Mouse (Mus musculus) layer of hippocampus, adult 8-10 months (tissue): Measurements from ENCODE around the gene Sgcd. TPM values are rescaled to one million over a fixed set of nuclear protein-coding genes. Genes with fewer than 3 reads are reported as not detected.

ENCODE experiments used
- DNase-seq, 2 experiments: peaks; one replicate each; pipeline ENCODE4 v3.0.0; 2022; ENCODE audit warnings: low spot score in 2 of 2
- total RNA-seq, 4 experiments: library from RNA; stranded (reverse); gene quantifications; 2 replicates each; pipeline ENCODE4 v1.2.4; 2022

Gene Sgcd
- total RNA-seq, 4 experiments from 2014 or later, result 12.8 to 20.7 (median 15.3) TPM

GRCm38 (mm10) chr11:47015683-47016082, 973.1 kb downstream of the Sgcd start:
- DNase-seq, result no peak

GRCm38 (mm10) chr11:47014278-47014677, 974.5 kb downstream of the Sgcd start:
- no peak for DNase-seq

GRCm38 (mm10) chr11:47010166-47010565, 978.6 kb downstream of the Sgcd start:
- no peak for DNase-seq

- no peak for DNase-seq
Observed at GRCm38 (mm10) chr11:47005301-47005875, 983.4 kb downstream of the Sgcd start.

- no peak for DNase-seq
Observed at GRCm38 (mm10) chr11:46939311-46939710, 1049.5 kb downstream of the Sgcd start.

GRCm38 (mm10) chr11:46924946-46925345, 1063.8 kb downstream of the Sgcd start:
- DNase-seq, result no peak

GRCm38 (mm10) chr11:46920244-46920643, 1068.5 kb downstream of the Sgcd start:
- DNase-seq, result no peak

- peak; percentile 4 to 8 for DNase-seq
Observed at GRCm38 (mm10) chr11:46912656-46913237, 1076.0 kb downstream of the Sgcd start.

GRCm38 (mm10) chr11:46904281-46904680, 1084.5 kb downstream of the Sgcd start:
- DNase-seq, result no peak

- DNase-seq, result no peak
Observed at GRCm38 (mm10) chr11:46889093-46889492, 1099.7 kb downstream of the Sgcd start.

GRCm38 (mm10) chr11:46882456-46882855, 1106.3 kb downstream of the Sgcd start:
- no peak for DNase-seq

- peak; percentile 4 to 5 for DNase-seq
Observed at GRCm38 (mm10) chr11:46875774-46876173, 1113.0 kb downstream of the Sgcd start.

- DNase-seq, result no peak
Observed at GRCm38 (mm10) chr11:46868594-46868993, 1120.2 kb downstream of the Sgcd start.

- peak; percentile 11 to 21 for DNase-seq
Observed at GRCm38 (mm10) chr11:46864809-46865208, 1124.0 kb downstream of the Sgcd start.

GRCm38 (mm10) chr11:46848221-46848971, 1140.4 kb downstream of the Sgcd start:
- peak; percentile 10 to 17 for DNase-seq

GRCm38 (mm10) chr11:46847827-46848220, 1140.9 kb downstream of the Sgcd start:
- no peak for DNase-seq

GRCm38 (mm10) chr11:46846661-46847060, 1142.1 kb downstream of the Sgcd start:
- DNase-seq, result no peak
